Mouse (Mus musculus) midbrain, embryonic 16.5 days (tissue): ENCODE measurements at regions not wholly inside any gene's neighbourhood (a gene's known extent, or its start where the extent isn't known, plus 50 kb on each side); places are given as distances from the start of the nearest gene placed in this dataset.
"Not testable (repeated sequence)": the region's sequence is repeated elsewhere in the genome, so short reads cannot be mapped to it uniquely, and the experiment has no call there.

Experiments
- ATAC-seq: fragments of 200-750 bp; cut with Nextera tagmentation; 2 replicates; pipeline ENCODE4 v1.8.0; 2017; ENCODE audit warnings: moderate TSS enrichment
- H3K27ac ChIP-seq: fragments of 300-500 bp; sonication (generic); 2 replicates; pipeline ENCODE4 v1.5.1; 2014; ENCODE audit warnings: mild to moderate bottlenecking, low read length, mixed read lengths
- H3K27me3 ChIP-seq: fragments of 300-500 bp; sonication (generic); 2 replicates; pipeline ENCODE4 v1.6.1; 2014; ENCODE audit warnings: low read depth, low read length, mixed read lengths; ENCODE audit not compliant: control insufficient read depth, insufficient read depth
- H3K36me3 ChIP-seq: fragments of 300-500 bp; sonication (generic); 2 replicates; pipeline ENCODE4 v1.6.1; 2014; ENCODE audit warnings: mild to moderate bottlenecking, low read length, moderate library complexity, mixed read lengths; ENCODE audit not compliant: control insufficient read depth, insufficient read depth
- H3K4me1 ChIP-seq: fragments of 300-500 bp; sonication (generic); 2 replicates; pipeline ENCODE4 v1.6.1; 2014; ENCODE audit warnings: mild to moderate bottlenecking, low read length, mixed read lengths; ENCODE audit not compliant: control insufficient read depth, insufficient read depth
- H3K4me2 ChIP-seq: fragments of 300-500 bp; sonication (generic); 2 replicates; pipeline ENCODE4 v1.6.1; 2014; ENCODE audit warnings: mild to moderate bottlenecking, low read length, mixed read lengths
- H3K4me3 ChIP-seq: fragments of 300-500 bp; sonication (generic); 2 replicates; pipeline ENCODE4 v1.5.1; 2014; ENCODE audit warnings: low read depth, mild to moderate bottlenecking, low read length, moderate library complexity, mixed read lengths
- H3K9ac ChIP-seq: fragments of 300-500 bp; sonication (generic); 2 replicates; pipeline ENCODE4 v1.6.1; 2014; ENCODE audit warnings: low read depth, low read length, mixed read lengths
- H3K9me3 ChIP-seq: fragments of 300-500 bp; sonication (generic); replicated peaks from 2 replicates; pipeline ENCODE4 v1.6.1; 2014; ENCODE audit warnings: mild to moderate bottlenecking, low read length, mixed read lengths; ENCODE audit not compliant: control insufficient read depth, poor library complexity, severe bottlenecking
- WGBS: fragments of 180-500 bp; shearing (Covaris S2); extraction: QIAGEN DNeasy Blood & Tissue Kit; methylation state at CpG from one replicate; pipeline ENCODE4 v1.1.7; 2014; 5-methylcytosine and 5-hydroxymethylcytosine counted together

DNA sequence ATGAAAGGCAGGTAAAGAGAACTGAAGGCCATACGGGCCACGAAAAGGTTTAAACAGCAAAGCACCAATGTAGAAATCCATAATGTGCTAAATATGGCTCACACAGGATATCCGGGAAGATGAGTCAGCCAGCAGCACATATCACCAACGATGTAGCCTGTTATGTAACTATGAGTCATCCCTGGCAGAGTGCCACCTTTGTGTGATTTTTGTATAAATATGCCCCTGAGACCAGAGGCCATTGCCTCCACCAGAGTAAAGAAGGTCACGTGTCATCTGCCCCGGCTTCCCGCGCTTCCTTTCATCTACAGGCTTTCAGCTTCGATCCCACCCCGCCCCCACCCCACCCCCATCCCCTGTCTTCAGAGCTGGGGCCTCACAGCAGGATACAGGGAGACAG, 138.2 kb upstream of the Trim24 start:
- no peak overlapping the region for H3K4me2 ChIP-seq
- ATAC-seq: no peak
- 36% methylated on average over 9 of the region's 10 CpGs for WGBS

DNA sequence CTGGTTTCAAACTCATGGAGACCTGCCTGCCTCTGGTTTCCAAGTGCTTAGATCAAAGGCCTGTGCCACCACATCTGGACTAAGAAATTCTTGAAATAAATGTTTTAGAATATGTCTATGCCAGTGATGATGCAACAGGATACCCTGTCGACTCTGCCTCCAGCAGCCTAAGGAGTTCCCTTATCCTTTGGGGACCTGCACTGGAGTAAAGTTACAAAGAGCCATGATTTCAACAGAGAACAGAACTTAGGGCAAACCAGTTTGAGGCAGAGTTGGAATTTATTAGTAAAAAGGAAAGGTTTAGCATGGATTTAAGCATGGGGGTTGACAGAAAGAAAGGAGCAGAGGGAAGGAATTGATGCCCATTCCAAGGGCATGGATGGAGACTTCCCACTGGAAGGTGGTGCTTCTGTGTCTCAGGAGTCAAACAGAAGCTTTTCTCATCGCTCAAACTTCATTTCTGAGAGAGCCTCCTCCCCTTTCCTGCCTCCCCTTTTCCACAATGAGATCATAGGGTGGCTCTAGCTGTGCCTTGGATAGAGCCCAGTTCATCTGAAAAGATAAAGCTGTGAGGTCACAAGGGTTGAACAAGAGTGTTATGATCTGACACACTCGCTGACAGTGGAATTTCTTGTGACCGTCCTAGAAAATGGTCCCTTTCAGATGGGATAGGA, 135.2 kb upstream of the Trim24 start:
- Histone ChIP-seq H3K36me3 (no peaks in the 10 kb centered on the region), H3K9ac (no peak overlapping the region), H3K27ac (no peak overlapping the region), H3K27me3 (no peaks in the 10 kb centered on the region), H3K4me2 (no peak overlapping the region), H3K4me1 (no peaks in the 10 kb centered on the region), H3K4me3 (no peak overlapping the region), H3K9me3 (no peaks in the 10 kb centered on the region)
- 73% methylated on average over 4 of the region's 4 CpGs for WGBS
- ATAC-seq: no peak

More for the DNA sequence above, 138.2 kb upstream of the Trim24 start:
- Histone ChIP-seq H3K9ac (no peak overlapping the region), H3K27ac (no peak overlapping the region), H3K9me3 (no peaks in the 10 kb centered on the region), H3K4me3 (no peak overlapping the region), H3K36me3 (no peaks in the 10 kb centered on the region), H3K27me3 (no peaks in the 10 kb centered on the region), H3K4me1 (no peaks in the 10 kb centered on the region)

DNA sequence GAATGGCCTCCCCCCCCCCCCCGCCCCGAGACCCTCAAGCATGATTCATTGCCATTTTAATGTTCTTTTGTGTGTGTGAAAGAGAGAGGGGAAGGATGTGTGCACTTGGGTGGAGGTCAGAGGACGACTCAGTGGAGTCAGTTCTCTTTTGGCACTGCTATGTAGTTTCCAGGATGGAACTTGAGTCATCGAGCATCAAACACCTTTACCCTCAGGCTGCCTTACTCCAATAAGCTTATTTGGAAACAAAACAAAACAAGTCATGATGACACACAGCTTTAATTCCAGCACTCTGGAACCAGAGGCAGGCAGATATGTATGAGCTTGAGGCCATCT, 134.7 kb upstream of the Trim24 start:
- no peak overlapping the region for H3K4me2 ChIP-seq
- H3K36me3 ChIP-seq: no peaks in the 10 kb centered on the region
- H3K4me1 ChIP-seq: no peaks in the 10 kb centered on the region
- WGBS: 90% methylated on average over 4 of the region's 4 CpGs
- H3K9me3 ChIP-seq: no peaks in the 10 kb centered on the region
- no peak overlapping the region for H3K4me3 ChIP-seq
- no peaks in the 10 kb centered on the region for H3K27me3 ChIP-seq
- H3K9ac ChIP-seq: no peak overlapping the region
- no peak overlapping the region for H3K27ac ChIP-seq
- no peak for ATAC-seq

DNA sequence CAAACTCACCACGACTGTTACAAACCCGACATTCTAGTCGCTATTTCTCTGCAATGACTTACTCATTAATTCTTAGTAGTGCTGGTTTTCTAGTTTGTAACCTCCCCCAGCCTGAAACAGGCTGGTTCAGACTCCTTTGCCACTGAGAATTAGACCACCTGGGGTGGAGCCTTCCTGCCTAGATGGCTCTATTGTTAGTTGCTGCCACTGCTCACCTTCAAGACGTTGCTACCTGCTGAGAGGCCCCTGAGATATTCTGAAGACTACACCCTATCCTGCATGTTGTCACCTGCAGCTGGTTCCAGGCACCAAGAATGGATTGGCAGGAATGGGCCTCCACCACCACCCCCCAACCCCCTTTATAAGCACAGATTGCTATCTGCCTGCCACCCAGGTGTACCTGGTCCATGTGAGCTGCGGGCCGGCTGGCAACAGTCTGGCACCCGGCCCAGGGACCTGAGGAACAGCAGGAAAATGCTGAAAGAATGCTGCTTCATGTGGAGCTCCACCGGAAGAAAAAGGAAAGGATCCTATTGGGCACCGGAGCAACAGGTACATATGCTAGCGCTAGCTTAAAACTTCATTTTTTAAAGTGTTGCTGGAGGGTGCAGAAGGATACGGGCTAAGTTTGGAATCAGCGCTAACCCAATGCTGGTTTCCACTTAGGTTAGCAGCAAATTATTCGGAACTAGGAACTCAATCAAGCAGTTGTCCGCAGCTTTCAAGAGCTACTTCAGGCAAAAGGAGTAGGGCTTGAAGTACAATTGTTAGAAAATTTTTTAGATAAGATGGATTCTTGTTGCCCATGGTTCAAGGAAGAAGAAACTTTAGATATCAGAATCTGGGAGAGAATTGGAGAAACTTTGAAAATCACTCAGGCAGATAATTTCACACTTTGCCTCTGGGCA, 129.4 kb upstream of the Trim24 start:
- 84% methylated on average over 14 of the region's 14 CpGs for WGBS
- Histone ChIP-seq H3K9ac (no peak overlapping the region), H3K4me2 (no peak overlapping the region), H3K4me1 (no peaks in the 10 kb centered on the region), H3K4me3 (no peak overlapping the region), H3K36me3 (no peaks in the 10 kb centered on the region), H3K27me3 (no peaks in the 10 kb centered on the region), H3K9me3 (no peaks in the 10 kb centered on the region), H3K27ac (no peak overlapping the region)
- ATAC-seq: no peak

DNA sequence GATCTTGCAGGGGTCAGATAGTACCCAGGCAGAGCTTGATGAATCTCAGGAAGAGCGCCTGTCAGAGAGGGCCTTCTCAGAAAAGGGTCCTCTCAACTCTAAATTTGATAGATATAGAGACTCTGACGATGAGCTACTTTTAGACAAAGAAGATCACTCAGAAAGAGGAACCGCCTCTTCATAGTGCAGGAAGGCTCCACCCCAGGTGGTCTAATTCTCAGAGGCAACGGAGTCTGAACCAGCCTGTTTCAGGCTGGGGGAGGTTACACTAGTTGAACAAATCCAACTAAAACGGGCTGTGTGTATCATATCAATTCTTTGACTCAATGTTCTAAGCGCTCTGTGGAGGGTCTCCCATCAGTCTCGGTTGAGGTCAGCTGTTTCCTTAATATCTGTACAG, 128.7 kb upstream of the Trim24 start:
- not testable (repeated sequence) for H3K36me3 ChIP-seq, H3K9me3 ChIP-seq, H3K27me3 ChIP-seq, H3K4me1 ChIP-seq, H3K4me3 ChIP-seq, H3K27ac ChIP-seq, H3K4me2 ChIP-seq, ATAC-seq, H3K9ac ChIP-seq
- WGBS: 73% methylated on average over 7 of the region's 7 CpGs

DNA sequence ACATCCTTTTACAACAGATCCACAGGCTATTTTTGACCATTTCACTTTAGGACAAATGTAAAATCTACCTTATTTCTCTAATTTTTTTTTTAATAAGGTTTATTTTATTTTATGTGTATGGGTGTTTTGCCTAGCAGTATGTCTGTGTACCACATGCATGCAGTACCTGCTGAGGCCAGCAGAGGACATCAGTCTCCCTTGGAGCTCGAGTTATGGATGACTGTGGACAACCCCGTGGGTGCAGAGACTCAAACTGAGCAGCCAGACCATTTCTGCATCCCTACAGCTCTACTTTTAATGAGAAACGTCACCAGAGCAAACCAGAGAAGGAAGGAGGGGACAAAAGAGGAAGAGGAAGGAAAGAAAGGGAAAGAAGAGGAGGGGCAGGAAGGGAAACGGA, 125.9 kb upstream of the Trim24 start:
- Histone ChIP-seq H3K4me1 (no peaks in the 10 kb centered on the region), H3K9me3 (no peaks in the 10 kb centered on the region), H3K4me2 (no peak overlapping the region), H3K27ac (no peak overlapping the region), H3K4me3 (no peak overlapping the region), H3K36me3 (no peaks in the 10 kb centered on the region), H3K27me3 (no peaks in the 10 kb centered on the region), H3K9ac (no peak overlapping the region)
- no peak for ATAC-seq
- WGBS: 76% methylated on average over 4 of the region's 4 CpGs

DNA sequence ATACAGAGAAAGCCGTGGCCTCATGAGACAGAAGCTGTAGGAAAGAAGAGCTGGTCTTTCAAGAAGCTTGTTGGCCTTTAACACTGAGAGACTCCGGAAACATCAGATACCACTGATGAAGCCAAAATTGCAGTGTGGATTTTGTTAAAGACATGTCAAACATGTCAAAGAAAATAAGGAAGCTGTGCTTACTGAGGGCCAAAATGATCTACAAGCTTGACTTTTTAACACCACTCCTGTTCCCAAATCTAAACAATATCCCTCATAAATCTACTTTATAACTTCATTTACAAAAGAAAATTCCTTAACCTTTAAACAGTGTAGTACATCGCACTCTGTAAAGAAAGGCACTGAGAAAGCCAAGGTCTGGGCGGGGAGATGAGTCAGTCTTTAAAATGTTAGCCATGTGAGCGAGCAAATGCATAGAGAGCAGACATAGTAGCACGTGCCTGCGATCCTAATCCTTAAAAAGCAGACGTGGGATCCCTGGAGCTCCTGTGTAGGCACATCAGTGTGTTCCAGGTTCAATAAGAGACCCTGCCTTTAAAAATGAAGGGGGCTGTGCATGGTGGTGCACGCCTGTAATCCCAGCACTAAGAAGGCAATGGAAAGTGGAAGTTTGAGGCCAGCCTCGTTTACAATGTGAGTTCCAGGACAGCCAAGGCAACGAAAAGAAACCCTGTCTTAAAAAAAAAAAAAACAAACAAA, 125.1 kb upstream of the Trim24 start:
- Histone ChIP-seq H3K4me1 (no peaks in the 10 kb centered on the region), H3K9ac (no peak overlapping the region), H3K9me3 (no peaks in the 10 kb centered on the region), H3K4me2 (no peak overlapping the region), H3K27ac (no peak overlapping the region), H3K4me3 (no peak overlapping the region), H3K27me3 (no peaks in the 10 kb centered on the region), H3K36me3 (no peaks in the 10 kb centered on the region)
- 93% methylated on average over 11 of the region's 11 CpGs for WGBS
- no peak for ATAC-seq

DNA sequence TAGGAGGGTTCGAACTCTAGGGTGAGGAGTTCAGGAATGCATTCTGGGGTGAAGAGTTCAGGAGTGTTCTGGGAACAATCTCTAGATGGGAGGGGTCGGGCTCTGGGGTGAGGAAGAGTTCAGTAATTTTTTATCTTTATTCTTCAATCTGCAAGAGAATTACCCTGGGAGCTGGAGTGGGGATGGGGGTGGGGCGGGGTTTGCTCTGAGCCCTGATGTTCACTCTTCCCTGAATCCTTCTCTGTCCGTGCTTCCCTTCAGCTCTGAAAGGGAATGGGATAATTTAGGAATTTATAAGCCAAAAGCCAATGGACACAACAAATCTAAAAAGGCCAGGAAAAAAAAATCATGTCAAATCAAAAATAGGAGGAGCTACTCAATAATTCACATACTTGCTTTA, 122.8 kb upstream of the Trim24 start:
- H3K36me3 ChIP-seq, H3K27ac ChIP-seq, H3K4me3 ChIP-seq, ATAC-seq, H3K4me1 ChIP-seq, H3K9ac ChIP-seq, H3K4me2 ChIP-seq, H3K27me3 ChIP-seq, H3K9me3 ChIP-seq: not testable (repeated sequence)
- WGBS: 90% methylated on average over 4 of the region's 4 CpGs
